Mouse (Mus musculus) left cerebral cortex, postnatal 10 days (tissue): ENCODE measurements around the gene Plcb4. TPM values are rescaled to one million over a fixed set of nuclear protein-coding genes. Genes with fewer than 3 reads are reported as not detected.

Experiments used
- DNase-seq, 2 experiments: peaks; one replicate each; pipeline ENCODE4 v3.0.0; 2021 to 2022; ENCODE audit warnings: low spot score in 2 of 2, mixed read lengths in 1 of 2; ENCODE audit errors: extremely low spot score in 1 of 2
- intact Hi-C: fragments of 180-260 bp; cut with DNase I; formaldehyde crosslinking; loops from one replicate; pipeline ENCODE4 v1.15.1; 2025
- total RNA-seq, 2 experiments: library from RNA; stranded (reverse); gene quantifications; 2 replicates each; pipeline ENCODE4 v1.2.3; 2021

The Plcb4 gene
- total RNA-seq: 10 to 100 TPM; 44.2 to 47.5 TPM

DNA sequence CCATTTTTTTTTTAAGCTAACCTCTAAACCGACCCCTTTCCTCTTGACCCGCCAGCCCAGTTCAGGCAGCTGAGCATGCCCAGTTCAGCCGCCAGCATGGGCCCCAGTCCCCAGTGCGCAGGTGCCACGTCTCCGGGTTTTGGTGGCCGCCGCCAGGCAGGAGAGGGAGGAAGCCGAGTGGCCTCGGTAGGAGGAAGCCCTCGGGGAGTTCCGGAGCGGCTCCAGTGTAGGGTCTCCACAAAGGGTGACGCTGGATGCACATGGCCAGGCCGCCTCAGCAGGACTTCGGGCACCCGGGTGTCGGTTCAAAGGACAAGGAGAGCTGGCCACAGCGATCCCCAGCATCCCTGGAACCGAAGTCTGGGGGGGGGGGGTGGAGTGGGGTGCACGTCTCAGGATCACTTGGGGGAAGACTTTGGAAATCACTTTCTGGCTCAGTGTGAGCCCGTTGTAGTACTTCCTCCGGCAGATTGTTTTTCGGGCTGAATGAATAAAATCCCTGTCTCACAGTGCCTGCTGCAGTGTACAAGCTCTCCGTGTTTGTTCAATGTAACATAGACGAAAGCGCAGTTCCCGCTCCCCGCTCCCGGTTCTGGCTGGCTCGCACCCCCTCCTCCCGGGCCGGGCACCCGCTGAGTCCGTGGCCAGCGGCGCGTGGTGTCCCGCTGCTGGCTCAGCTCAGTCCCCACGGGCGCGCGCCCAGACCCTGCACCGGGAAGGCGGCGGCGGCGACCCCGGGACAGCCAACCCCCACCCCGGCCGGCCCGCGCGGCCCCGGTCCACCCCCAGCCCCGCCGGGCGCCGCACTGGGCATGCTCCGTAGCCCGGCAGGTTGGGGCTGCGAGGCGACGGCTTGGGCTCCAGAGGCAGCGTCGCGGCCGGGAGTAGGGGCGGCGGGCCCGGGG lies at the start of gene Plcb4:
TSS of gene Plcb4 (plus strand) at position 526 of the 905 bp plus-strand sequence.
- DNase-seq: peak; percentile 80 to 94
- intact Hi-C loops: loop anchor here (2.0 to 10.0 kb wide), 2 partner anchors 222 to 266 kb away; no protein-coding TSS in a partner anchor

DNA sequence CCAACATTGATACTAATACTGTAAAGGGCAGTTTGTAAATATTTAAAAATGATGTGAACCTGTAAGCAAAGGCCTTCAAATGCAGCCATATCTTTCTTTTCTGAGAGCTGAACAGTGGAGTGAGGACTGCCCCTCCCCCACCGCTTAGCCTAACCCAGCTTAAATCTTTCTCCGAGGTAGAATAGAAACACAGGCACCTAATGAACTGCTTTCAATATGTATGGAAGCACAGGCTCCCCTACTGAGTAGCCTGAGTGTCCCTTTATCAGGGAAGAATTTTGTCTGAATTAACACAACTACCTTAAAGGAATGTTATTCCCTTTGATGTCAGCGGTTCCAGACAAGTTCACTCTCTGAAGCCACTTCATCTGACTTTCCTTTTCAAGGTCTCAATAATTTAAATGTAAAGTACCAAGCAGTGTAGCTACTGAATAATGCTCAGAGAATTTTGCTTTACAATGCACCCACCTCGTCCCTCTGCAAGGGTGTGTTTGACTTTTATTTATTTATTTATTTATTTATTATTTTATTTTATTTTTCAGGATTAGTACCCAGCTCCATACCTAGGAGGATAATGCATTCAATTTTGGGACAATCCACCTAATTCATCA lies 44.1 kb upstream of the Plcb4 start:
- intact Hi-C loops: no loop called here
- no peak for DNase-seq

DNA sequence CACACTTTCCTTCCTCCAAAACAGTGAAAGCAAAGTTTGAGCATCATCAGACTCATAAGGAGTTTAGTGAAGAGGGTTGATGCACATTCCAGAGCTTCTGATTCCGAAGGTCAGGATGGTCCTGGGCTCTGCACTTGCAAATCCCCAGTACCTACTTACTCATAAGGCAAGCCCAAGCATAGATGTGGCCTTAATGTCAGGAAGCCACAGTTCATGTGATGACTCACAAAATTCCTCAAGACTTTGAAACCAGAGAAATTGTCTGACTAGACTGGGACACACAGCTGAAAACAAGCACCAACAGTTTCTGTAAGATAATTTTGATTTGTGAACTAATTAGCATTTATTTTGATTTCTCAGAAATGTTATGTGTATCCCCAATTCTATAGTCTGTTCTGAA lies 42.7 kb upstream of the Plcb4 start:
- intact Hi-C loops: no loop called here

DNA sequence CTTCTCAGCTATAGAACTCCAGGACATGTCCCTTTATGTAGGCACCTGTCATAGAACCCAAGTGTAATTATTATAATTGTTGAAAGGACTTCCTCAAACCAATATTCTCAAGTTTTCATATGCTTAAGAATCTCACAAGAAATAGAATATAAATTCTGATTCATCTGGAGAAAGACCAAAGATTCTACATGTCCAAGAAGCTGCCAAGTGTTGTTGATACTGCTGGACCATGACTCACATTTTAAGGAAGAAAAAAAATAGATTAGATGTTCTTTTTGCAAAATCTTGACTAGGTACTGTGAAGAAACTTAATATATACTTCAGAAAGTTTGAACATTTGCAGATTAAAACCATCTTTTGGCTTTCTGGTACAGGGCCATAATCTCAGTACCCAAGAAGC lies 40.3 kb upstream of the Plcb4 start:
- DNase-seq: no peak
- intact Hi-C loops: no loop called here

More for the DNA sequence above, 42.7 kb upstream of the Plcb4 start:
- DNase-seq: no peak

DNA sequence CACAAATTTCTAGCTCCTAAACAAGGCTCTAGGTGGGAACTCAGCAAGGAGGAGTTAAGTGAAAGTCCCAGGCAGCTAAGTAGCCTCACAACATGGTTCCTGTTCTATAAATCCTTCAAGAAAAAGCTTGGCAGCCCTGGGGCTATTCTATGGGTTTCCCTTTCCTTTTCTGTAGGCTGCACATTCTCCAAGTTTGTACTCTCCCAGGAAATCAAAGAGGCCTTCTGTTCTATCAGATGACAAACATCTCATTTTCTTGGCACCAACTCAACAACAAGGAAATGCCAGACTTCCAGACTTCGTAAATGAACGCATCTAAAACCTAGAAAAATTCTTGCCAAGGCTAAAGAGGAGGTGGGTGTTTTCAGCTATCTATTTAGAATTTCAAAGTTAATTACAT lies 38.9 kb upstream of the Plcb4 start:
- DNase-seq: peak in 1 of 2 experiments; percentile 25
- intact Hi-C loops: no loop called here

DNA sequence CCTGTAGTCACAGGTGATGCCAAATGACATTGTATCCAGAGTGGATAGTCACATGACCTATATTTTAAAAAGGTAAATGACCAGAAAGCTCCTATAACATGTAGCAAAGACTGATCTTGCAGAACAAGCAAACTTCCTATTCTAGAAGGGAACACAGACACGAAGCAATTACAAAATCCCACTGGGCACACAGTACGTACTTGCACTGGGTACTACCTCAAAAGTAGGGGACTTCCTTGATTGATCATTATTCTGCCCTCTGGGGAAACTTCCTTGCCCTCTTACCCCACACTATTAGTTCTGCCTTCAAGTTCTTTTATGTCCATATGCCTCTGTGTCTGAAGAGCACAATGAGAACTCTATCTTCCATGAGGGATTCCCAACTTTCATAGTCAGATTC lies 31.0 kb upstream of the Plcb4 start:
- DNase-seq: no peak
- intact Hi-C loops: no loop called here

DNA sequence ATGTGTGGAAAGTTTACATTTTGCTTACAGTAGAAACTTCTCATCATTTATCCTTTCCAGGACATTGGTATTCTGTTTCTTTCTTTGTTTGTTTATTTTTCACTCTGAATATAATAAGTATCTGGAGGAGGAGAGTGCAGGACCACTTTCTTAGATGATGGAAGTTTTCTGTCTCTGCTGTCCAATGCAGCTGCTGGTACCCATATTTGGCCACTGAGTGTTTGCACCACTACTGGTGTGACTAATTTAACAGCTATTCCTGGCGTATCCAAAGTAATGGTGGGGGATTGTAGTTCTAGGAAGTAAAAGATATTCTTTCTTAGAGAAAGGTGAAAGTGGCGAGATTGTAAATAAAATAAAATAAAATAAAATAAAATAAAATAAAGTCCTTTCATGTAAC lies 21.6 kb upstream of the Plcb4 start:
- intact Hi-C loops: no loop called here
- no peak for DNase-seq

DNA sequence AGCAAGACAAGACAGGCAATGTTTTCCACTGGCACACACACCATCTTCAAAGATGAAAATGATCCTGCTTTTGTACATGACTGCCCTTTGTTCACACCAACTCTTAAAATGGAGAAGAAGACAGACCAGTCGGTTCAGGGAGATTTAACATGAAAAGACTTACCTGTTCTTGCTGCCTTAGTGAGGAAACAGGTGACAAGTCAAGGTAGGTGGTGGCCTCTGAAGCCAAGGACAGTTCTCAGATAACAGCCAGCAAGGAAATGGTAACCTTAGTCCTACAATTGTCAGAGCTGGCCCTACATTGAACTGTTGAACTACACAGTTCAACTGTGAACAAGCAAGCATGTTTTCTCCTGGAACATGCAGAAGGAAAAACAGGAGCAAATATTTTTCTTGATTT lies 17.8 kb upstream of the Plcb4 start:
- no peak for DNase-seq
- intact Hi-C loops: no loop called here

DNA sequence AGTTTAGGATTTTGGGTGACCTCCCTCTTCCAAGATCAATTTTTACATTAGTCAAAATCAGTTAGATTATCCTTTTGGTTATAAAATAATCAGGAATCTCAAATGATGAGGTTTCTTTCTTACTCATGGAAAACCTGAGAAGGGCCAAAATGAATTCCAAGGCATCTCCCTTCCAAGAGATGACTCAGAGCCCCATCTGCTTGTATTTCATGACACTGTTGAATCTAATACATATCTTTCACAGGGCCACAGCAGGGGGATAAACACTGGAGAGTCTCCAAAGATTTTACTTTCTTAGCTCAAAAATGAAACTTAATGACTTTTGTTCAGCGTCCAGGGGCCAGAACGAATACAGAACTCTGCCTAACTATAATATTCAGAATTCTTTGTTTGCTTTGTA lies 17.2 kb upstream of the Plcb4 start:
- intact Hi-C loops: no loop called here
- DNase-seq: no peak

DNA sequence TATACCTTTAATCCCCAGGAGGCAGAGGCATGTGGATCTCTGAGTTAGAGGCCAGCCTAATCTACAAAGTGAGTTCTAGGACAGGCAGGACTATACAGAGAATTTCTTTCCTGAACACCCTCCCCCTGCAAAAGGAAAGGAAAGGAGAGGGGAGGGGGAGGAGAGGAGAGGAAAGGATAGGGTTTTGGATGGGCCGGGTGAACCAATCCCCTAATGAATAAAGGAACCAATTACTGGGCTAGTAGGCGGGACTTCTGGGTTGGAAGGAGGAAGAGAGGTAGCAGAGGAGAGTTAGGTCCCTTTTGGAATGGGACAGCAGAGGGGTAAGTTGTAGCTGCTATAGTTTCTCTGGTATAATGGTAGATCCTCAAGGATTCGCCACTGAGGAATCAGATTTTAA lies 12.6 kb upstream of the Plcb4 start:
- intact Hi-C loops: no loop called here
- no peak for DNase-seq

DNA sequence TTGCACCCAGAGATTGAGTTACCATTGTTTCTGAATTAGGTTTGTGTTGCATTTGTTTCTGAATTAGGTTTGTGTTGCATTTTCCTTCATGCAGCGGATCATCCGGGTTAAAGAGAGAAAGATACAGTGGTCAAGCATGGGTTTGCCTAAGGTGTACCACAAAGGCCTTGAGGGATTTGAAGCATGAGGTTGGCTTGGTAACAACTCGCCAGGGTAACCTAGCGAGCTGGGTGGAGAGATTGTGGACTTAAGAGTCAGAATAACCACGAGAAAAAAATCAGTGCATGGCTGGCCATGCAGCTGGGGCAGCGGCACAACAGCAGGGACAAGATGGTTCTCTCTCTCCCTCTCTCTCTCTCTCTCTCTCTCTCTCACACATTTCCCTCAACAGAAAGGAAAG lies 12.2 kb upstream of the Plcb4 start:
- intact Hi-C loops: no loop called here

DNA sequence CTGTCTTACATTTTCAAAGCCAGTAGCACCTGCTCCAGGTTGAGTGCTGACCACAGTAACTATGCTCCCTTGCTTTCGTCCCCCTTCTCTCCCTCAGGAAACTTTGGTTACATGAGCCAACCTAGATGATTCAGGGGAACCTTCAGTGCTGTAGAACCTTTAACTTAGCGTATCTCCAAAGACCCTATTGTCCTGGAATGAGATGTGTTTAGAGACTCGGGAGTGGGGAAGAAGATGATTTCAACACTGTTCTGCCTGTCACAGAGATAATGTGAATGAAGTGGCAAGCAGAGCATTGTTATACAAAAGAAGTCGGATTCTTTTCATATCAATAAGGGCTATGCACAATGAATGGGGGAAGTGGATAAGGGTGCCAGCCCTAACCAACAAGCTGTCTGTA lies 10.8 kb upstream of the Plcb4 start:
- intact Hi-C loops: no loop called here
- no peak for DNase-seq

More for the DNA sequence above, 12.2 kb upstream of the Plcb4 start:
- DNase-seq: no peak

DNA sequence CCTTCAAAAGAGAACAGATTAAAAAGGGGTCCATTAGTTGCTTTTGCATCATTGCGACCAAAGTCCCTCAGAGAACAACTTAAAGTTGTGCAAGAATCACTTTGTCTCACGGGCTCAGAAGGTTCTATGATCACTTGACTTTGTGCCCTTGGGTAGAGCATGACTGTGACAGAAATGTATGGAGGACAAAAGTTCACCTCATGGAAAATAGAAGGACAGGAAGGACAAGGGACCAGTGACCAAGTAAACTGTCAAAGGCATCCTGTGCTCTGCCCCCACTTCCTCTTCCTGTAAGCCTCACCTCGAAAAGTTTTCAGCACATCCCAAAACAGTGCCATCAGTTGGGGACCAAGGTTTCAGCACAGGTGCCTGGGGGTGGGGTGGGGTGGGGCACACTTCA lies 7.9 kb upstream of the Plcb4 start:
- no peak for DNase-seq
- intact Hi-C loops: loop anchor here (10.0 kb wide), 1 partner anchor 274 kb away; no protein-coding TSS in a partner anchor

DNA sequence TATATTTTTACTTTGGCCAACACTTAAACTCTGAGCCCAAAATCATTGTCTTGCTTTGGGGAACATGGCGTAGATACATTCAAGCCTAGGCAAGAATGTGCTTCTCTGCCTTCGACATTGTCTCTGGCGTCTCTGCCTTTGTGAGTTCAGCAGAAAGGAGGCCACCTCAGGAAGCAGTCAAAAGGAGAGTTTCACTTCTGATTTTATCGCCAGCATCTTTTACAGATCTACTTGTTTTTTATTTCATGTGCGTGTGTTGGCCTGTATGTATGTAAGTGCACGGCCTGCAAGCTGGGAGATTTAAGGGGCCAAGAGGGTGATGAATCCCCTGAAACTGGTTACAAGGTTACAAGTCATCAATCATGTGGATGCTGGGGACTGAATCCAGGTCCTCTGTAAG lies 6.8 kb upstream of the Plcb4 start:
- DNase-seq: no peak
- intact Hi-C loops: loop anchor here (10.0 kb wide), 1 partner anchor 273 kb away; no protein-coding TSS in a partner anchor

DNA sequence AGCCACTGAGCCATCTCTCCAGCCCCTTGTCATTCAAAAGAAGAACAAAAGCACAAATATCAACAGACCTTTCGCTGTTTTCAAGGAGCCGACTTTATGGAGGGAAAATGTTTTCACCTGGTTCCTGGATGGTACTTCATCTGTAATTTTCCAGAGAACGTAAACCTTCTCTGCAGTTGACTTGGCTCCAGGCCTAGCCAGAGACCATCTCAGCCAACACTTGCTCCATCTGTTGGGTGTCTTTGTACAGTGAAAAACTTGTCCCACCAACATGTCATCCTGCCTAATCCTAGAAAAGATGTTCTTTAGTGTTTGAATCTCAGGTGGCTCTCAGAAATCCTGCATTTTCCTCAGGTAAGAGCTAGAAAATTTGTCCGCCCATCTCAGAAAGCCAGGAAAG lies 6.4 kb upstream of the Plcb4 start:
- intact Hi-C loops: loop anchor here (10.0 kb wide), 1 partner anchor 272 kb away; no protein-coding TSS in a partner anchor
- no peak for DNase-seq

DNA sequence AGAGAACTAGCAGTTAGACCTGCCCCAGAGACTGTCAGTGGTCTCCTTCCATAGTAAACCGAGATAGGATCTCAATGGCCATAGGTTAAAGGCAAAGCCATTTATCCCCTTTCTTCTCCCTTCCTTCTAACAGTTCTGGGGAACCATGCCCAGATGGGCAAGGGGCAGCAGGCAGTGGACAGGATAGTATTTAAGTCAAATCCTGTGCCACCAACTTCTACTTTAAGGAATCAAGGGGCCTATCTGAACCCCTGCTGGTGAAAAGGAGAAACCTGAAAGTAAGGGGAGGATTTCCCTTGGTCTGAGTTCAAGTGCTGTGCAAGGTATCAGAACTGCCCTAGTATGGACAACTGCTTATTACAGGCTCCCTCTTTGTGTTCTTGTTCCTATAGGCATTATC lies 2.9 kb upstream of the Plcb4 start:
- DNase-seq: no peak
- intact Hi-C loops: loop anchor here (10.0 kb wide), 1 partner anchor 269 kb away; no protein-coding TSS in a partner anchor

DNA sequence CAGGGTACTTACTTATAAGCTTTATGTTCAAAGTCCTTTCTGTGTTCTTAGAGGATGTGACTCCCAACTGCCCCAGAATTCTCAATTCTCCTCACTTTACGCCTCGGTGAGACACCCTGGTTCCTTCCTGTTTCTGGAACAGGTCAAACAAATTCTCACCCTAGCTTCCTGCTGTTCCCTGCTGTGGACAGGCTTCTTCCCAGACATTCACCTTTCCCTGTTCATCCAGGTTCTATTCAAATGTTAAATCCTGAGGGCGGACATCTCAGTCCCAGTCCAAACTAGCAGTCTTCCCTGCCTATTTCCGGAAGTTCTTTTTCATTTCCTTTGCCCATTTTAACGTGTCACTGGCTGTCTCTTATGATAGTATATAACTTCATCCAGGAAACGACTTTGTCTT lies 2.2 kb upstream of the Plcb4 start:
- DNase-seq: no peak
- intact Hi-C loops: loop anchor here (10.0 kb wide), 1 partner anchor 268 kb away; no protein-coding TSS in a partner anchor

DNA sequence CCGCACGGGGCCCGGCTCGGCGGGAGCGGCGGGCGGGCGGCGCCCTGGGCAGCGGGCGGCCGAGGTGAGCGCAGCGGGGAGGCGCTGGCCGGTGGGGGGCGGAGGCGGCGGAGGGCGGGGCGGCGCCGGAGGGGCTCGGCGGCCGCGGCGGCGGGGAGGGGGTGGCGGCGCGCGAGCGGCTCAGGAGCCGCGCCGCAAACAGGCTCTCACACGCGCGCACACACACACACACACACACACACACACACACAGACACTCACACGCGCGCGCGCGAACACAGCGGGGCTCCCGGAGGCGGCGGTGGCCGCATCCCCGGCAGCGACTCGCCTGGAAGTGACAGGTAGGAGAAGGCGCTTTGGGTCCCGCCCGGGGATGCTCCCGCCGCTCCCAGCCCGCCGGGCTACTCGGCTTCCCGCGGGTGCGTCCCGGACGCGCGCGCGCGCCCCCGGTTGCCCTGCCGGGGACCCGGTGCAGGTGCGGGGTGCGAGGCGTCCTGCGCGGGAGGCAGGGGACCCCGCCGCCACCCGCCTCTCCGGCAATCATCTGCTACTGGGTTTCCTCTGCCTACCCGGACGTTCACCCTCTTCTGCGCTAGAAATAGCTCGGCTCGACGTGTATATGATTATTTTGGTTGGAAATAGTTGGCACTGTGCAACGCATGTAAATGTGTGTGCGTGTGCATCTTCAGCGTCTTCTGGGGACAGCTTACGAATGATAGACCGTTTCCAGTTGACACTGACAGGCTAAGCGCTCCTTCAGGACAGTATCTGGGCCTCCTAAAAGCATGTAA lies 775 bp downstream of the Plcb4 start:
- peak; percentile 27 to 77 for DNase-seq
- intact Hi-C loops: loop anchor here (2.0 to 10.0 kb wide), 2 partner anchors 223 to 265 kb away; no protein-coding TSS in a partner anchor

DNA sequence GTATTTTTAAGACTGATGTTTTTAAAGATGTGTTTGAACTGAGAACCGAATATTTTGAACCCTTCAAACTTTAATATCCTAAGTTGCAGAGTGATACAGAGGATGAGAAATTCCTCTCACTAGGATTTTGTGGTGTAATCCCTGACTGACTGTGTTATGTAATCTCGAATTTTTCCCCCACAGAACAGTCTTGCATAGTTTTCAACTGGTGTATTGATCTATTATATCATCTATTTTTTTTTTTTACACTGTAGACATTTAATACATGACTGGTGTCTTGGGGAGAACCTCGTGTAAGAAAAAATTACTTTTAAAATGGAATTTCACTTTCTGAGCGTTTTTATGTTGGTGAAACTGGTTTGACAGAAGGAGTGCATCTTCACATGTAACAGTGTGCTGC lies 2.0 kb downstream of the Plcb4 start:
- intact Hi-C loops: no loop called here
- no peak for DNase-seq
